Mouse (Mus musculus) embryonic facial prominence, embryonic 14.5 days (tissue): ENCODE results near the gene Cnot3. TPM values are rescaled to one million over a fixed set of nuclear protein-coding genes. Genes with fewer than 3 reads are reported as not detected.
A peak's percentile ranks its signal among the peaks of the same experiment; 100 is the strongest.

Experiments
- ATAC-seq: fragments of 200-750 bp; cut with Nextera tagmentation; 2 replicates; pipeline ENCODE4 v1.8.0; 2017; ENCODE audit warnings: low read depth, moderate number of reproducible peaks, moderate TSS enrichment
- DNase-seq: peaks from one replicate; pipeline ENCODE4 v3.0.0-alpha.2; 2015; ENCODE audit warnings: low spot score
- H3K27ac ChIP-seq: fragments of 300-500 bp; sonication (generic); replicated peaks from 2 replicates; pipeline ENCODE4 v1.5.1; 2014; ENCODE audit warnings: low read depth, mild to moderate bottlenecking, low read length, moderate library complexity
- H3K27me3 ChIP-seq: fragments of 300-500 bp; sonication (generic); replicated peaks from 2 replicates; pipeline ENCODE4 v1.6.1; 2014; ENCODE audit warnings: low read length; ENCODE audit not compliant: control insufficient read depth, insufficient read depth
- H3K36me3 ChIP-seq: fragments of 300-500 bp; sonication (generic); 2 replicates; pipeline ENCODE4 v1.6.1; 2014; ENCODE audit warnings: low read length, mixed read lengths; ENCODE audit not compliant: control insufficient read depth, insufficient read depth
- H3K4me1 ChIP-seq: fragments of 300-500 bp; sonication (generic); 2 replicates; pipeline ENCODE4 v1.6.1; 2014; ENCODE audit warnings: antibody characterized with exemption, low read length; ENCODE audit not compliant: control insufficient read depth, insufficient read depth
- H3K4me2 ChIP-seq: fragments of 300-500 bp; sonication (generic); 2 replicates; pipeline ENCODE4 v1.6.1; 2014; ENCODE audit warnings: low read depth, mild to moderate bottlenecking, low read length, moderate library complexity, mixed read lengths
- H3K4me3 ChIP-seq: fragments of 300-500 bp; sonication (generic); 2 replicates; pipeline ENCODE4 v1.5.1; 2014; ENCODE audit warnings: low read depth, mild to moderate bottlenecking, low read length
- H3K9ac ChIP-seq: fragments of 300-500 bp; sonication (generic); 2 replicates; pipeline ENCODE4 v1.6.1; 2014; ENCODE audit warnings: low read depth, mild to moderate bottlenecking, low read length, moderate library complexity, mixed read lengths
- H3K9me3 ChIP-seq: fragments of 300-500 bp; sonication (generic); 2 replicates; pipeline ENCODE4 v1.6.1; 2016; ENCODE audit warnings: low read length; ENCODE audit not compliant: control insufficient read depth
- WGBS: fragments of 180-500 bp; shearing (Covaris S2); extraction: QIAGEN DNeasy Blood & Tissue Kit; methylation state at CpG from one replicate; pipeline ENCODE4 v1.1.7; 2014; 5-methylcytosine and 5-hydroxymethylcytosine counted together
- polyA plus RNA-seq: library from polyadenylated mRNA; unstranded; fragments of >200 nt; fragmentation: Nextera tagmentation; extraction: Ambion mirVana; gene quantifications from 2 replicates; pipeline ENCODE4 v1.2.1, GENCODE M21; 2014

The Cnot3 gene
- polyA plus RNA-seq, 1 experiment from 2014 or later: 51.0 TPM

DNA sequence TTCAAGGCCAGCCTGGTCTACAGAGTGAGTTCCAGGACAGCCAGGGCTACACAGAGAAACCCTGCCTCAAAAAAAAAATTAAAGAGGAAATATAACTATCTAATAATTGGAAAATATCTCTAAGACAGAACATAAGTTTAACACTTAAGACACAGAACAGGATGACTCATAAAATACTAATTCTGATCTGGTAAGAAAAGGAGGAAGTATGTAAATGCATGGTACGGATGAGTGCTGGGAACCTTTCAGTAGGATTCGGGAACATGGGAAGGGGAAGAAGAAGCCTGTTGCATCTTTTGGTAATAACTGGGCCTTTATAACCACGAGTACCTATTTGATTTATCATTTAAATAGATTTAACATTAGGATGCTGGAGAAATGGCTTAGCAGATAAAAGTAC, 31.0 kb upstream of the Cnot3 start:
- no peak for ATAC-seq

DNA sequence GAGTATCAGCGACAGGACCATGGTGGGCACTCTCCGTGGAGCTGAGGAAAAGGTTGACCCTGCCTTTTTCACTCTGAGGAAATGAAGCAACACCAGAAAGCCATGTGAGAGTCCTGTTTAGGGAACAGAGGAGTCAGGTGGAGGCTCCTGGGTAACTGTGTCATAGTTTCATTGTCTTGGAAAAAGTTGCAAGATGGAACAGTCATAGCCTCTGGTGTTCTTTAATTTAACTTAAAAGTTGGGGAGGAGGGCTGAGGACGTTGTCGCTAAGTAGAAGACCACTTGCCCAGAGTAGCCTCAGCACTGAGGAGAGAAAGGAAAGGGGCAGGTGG, 29.0 kb upstream of the Cnot3 start, which contains the start of gene Oscar:
Gene Oscar, minus strand, starts transcription at position 101 of the 332 bp plus-strand sequence.
- Histone ChIP-seq H3K9ac (no peak within 1 kb of the TSS), H3K4me2 (0 out of 2 replicates have a peak within 1 kb of the TSS, but pooled peaks have one; percentile 61), H3K4me3 (peak within 1 kb of the TSS; percentile 80), H3K27me3 (no peaks in the 10 kb centered on the region), H3K36me3 (peaks cover 22% of the 10 kb centered on the region), H3K9me3 (no peaks in the 10 kb centered on the region), H3K27ac (no peak within 1 kb of the TSS), H3K4me1 (no peaks in the 10 kb centered on the region)
- WGBS: 80% methylated on average over 4 of the region's 4 CpGs
- ATAC-seq: no peak
- no peak for DNase-seq

More for the DNA sequence above, 31.0 kb upstream of the Cnot3 start:
- Histone ChIP-seq H3K9me3 (no peaks in the 10 kb centered on the region), H3K9ac (no peak overlapping the region), H3K4me2 (no peak overlapping the region), H3K36me3 (peaks cover 3% of the 10 kb centered on the region; the same call in 1 of the 2 replicates), H3K27me3 (no peaks in the 10 kb centered on the region), H3K4me3 (no peak overlapping the region), H3K27ac (no peak overlapping the region), H3K4me1 (no peaks in the 10 kb centered on the region)
- WGBS: 76% methylated on average over 3 of the region's 3 CpGs
- no peak for DNase-seq

DNA sequence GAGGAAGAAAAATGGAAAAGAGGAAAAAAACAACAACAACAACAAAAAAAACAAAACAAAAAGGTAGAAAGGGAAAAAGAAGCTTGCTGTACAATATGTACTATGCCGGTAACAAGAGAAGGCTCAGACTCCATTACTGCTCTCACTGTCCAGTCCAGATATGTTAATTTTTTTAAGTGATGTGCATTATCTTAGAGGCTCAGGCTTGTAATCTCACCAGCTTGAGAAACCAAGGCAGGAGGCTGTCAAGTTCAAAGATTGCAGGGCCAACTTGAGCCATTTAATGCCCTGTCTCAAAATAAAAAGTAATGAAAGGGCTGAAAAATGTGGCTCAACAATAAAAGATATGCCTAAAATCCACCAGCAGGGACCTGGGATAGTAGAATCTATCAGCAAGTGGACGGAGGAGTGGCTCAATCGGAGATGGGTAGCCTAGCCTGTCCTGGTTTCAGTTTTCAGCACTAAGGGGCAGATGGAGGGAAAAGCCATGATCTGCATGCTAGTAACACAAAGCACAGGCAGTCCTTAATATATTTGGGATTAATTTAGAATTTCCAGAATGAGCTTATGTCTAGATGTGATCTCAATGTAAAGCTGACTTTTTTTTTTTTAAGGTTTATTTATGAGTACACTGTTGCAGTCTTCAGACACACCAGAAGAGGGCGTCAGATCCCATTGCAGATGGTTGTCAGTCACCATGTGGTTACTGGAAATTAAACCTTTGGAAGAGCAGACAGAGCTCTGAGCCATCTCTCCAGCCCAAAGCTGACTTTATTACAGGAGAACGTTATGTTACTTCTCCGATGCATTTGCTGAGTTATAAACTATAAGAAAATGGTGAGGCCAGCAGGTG, 28.5 kb upstream of the Cnot3 start:
- no peaks in the 10 kb centered on the region for H3K9me3 ChIP-seq
- DNase-seq: no peak
- H3K27ac ChIP-seq: no peak overlapping the region
- no peaks in the 10 kb centered on the region for H3K27me3 ChIP-seq
- no peaks in the 10 kb centered on the region for H3K4me1 ChIP-seq
- 0 out of 2 replicates have a peak overlapping the region, but pooled peaks have one; percentile 61 for H3K4me2 ChIP-seq
- no peak overlapping the region for H3K9ac ChIP-seq
- ATAC-seq: no peak
- 39% methylated on average over 6 of the region's 6 CpGs for WGBS
- H3K36me3 ChIP-seq: peaks cover 26% of the 10 kb centered on the region
- H3K4me3 ChIP-seq: peak overlapping the region; percentile 80

DNA sequence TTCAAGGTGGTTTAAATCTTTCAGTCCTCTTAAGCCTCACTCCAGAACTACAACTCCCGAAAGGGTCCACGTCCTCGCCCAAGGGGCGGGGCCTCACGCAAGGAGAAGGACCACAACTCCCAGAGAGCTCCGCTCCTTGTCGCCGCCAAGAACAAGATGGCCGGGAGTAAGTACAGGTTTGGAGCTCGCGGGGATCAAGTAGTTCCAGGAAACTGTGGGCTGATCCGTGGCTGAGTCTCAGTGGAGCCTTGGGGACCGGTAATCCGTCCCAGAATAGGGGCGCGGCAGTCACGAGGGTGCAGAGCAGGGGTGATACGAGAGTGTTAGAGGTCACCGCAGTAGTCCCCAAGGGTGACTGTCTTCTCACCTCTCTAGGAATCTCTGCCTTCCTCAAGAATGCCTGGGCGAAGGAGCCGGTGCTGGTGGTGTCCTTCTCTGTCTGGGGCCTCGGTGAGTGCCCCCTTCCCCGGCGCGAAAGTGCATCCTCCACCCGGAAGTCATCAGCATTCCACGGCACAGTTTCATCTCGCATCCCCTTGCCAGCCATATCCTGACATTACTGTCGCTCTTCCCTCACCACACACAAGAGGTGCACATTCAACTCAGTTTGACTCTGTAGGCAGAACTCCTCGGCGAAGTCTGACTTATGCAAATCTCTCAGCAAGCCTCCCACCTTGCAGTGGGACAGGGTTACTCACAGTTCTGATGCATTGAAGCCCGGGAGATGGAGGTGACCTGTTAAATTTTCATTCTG, 27.6 kb upstream of the Cnot3 start, which contains the start of gene Ndufa3:
Gene Ndufa3, plus strand, starts transcription at position 132 of the 754 bp plus-strand sequence.
- ATAC-seq: peak; percentile 98
- 3% methylated on average over 29 of the region's 32 CpGs for WGBS
- no peaks in the 10 kb centered on the region for H3K4me1 ChIP-seq

DNA sequence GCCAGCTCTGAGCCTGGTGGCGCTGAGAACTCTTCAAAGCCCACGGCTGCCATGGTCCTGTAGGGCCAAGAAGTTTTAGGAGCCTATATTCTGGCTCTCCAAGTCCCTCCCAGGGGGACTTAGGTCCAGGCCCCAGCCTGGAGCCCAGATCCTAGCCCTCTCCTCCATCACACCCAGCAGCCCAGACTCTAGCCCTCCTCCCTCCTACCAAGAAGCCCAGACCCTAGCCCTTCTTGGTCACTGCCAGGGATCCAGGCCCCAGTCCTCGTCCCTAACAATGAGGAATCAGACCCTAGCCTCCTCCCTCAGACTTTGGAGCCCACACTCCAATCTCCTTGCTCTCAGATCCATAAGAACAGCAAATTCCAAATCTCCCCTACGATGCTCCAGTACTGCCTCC, 16.0 kb upstream of the Cnot3 start:
- peak overlapping the region; percentile 85; the same call in 1 of the 2 replicates for H3K27ac ChIP-seq
- H3K4me2 ChIP-seq: peak overlapping the region; percentile 96
- peaks cover 32% of the 10 kb centered on the region; the same call in 1 of the 2 replicates for H3K36me3 ChIP-seq
- H3K9ac ChIP-seq: peak overlapping the region; percentile 81
- H3K9me3 ChIP-seq: no peaks in the 10 kb centered on the region
- 40% methylated on average over 4 of the region's 4 CpGs for WGBS
- no peak; the same call in 1 of the 2 replicates for ATAC-seq
- peak overlapping the region; percentile 50 for H3K4me3 ChIP-seq
- peaks cover 13% of the 10 kb centered on the region for H3K4me1 ChIP-seq
- no peak for DNase-seq
- H3K27me3 ChIP-seq: no peaks in the 10 kb centered on the region

More for the DNA sequence above, 27.6 kb upstream of the Cnot3 start, which contains the start of gene Ndufa3:
- peak; percentile 97 for DNase-seq
- peak within 1 kb of the TSS; percentile 80 for H3K4me3 ChIP-seq
- peak within 1 kb of the TSS; percentile 61 for H3K4me2 ChIP-seq
- H3K9ac ChIP-seq: peak within 1 kb of the TSS; percentile 91
- H3K9me3 ChIP-seq: no peaks in the 10 kb centered on the region
- peaks cover 29% of the 10 kb centered on the region for H3K36me3 ChIP-seq
- H3K27ac ChIP-seq: peak within 1 kb of the TSS; percentile 76
- no peaks in the 10 kb centered on the region for H3K27me3 ChIP-seq

DNA sequence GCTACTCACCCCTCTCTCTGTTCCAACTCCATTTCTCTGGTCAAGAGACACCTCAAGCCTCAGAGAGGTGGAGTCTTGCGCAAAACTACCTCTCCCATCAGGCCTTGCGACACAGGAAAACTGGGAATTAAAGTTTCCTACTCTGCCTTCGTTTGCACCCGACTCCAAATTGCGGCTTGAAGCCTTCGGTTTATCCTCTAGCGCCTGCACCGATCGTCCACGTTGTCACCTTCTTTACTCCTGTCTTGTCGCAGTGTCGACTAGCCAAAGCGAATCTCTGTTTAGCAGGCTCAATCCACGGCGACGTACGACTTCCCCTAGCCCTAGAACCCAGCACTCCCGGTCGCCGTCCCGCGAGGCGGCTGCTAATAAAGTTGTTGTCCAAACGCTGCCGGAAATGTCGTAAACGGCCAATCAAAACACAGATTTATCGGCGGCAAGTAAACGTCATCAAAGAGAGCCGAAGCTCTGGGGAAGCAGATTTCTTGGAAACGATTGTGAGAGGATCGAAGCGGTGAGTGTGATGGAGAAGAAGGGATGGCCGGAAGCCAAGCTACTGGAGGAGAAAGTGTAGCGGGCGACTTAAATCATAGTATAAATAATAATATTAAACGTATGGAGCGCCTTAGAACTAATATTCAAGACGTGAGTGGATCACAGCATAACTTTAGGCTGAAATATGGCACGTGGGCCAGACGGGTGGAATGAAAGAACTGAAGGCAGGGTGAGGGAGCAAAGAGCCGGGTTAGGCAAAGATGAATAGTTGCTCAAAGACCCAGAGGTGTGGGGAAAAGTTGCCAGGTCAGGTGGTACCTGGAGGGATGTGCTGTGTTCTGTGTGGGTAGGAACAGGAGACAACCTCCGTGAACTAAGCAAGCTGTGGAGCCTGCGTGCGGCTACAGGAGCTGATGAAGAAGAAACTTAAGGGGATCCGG, 15.3 kb upstream of the Cnot3 start, which contains the start of the genes Tfpt and Prpf31:
Gene Tfpt, minus strand, starts transcription at position 387 of the 935 bp plus-strand sequence.
Gene Prpf31, plus strand, starts transcription at position 443 of the 935 bp plus-strand sequence.
- peak within 1 kb of the TSS; percentile 50 for H3K4me3 ChIP-seq
- peak within 1 kb of the TSS; percentile 96 for H3K4me2 ChIP-seq
- ATAC-seq (peak; percentile 92), DNase-seq (peak; percentile 98)
- H3K9me3 ChIP-seq: no peaks in the 10 kb centered on the region
- peak within 1 kb of the TSS; percentile 81 for H3K9ac ChIP-seq
- peaks cover 34% of the 10 kb centered on the region for H3K36me3 ChIP-seq
- H3K4me1 ChIP-seq: peaks cover 13% of the 10 kb centered on the region
- WGBS: 1% methylated on average over 47 of the region's 47 CpGs
- no peaks in the 10 kb centered on the region for H3K27me3 ChIP-seq
- peak within 1 kb of the TSS; percentile 85 for H3K27ac ChIP-seq

DNA sequence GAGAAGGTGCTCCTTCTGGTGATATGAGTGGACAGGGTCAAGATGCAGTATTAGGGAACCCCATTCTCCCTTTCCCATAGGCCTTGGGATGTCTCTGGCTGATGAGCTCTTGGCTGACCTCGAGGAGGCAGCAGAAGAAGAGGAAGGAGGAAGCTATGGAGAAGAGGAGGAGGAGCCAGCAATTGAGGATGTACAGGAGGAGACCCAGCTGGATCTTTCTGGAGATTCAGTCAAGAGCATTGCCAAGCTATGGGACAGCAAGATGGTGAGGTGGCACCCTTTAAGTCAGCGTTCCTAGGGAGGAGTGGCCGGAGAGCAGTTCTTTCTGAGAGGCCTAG, 14.6 kb upstream of the Cnot3 start:
- DNase-seq (no peak), ATAC-seq (no peak)
- H3K9me3 ChIP-seq: no peaks in the 10 kb centered on the region
- WGBS: 49% methylated on average over 3 of the region's 3 CpGs
- H3K4me2 ChIP-seq: peak overlapping the region; percentile 96
- peaks cover 13% of the 10 kb centered on the region for H3K4me1 ChIP-seq
- H3K27ac ChIP-seq: no peak overlapping the region
- peak overlapping the region; percentile 50 for H3K4me3 ChIP-seq
- H3K36me3 ChIP-seq: peaks cover 39% of the 10 kb centered on the region
- H3K9ac ChIP-seq: peak overlapping the region; percentile 81
- no peaks in the 10 kb centered on the region for H3K27me3 ChIP-seq
